Mouse (Mus musculus) left cerebral cortex, adult 2 months (tissue): ENCODE results near the gene Hadhb. TPM values are rescaled to one million over a fixed set of nuclear protein-coding genes. Genes with fewer than 3 reads are reported as not detected.

Experiments
- DNase-seq, 2 experiments: peaks; one replicate each; pipeline ENCODE4 v3.0.0; 2021 to 2022; ENCODE audit warnings: low spot score in 2 of 2, mixed read lengths in 1 of 2; ENCODE audit errors: extremely low spot score in 1 of 2
- H3K27ac ChIP-seq: fragments of 200-600 bp; 2 replicates; pipeline ENCODE4 v1.8.1; 2022
- H3K4me3 ChIP-seq: fragments of 200-600 bp; 2 replicates; pipeline ENCODE4 v1.8.1; 2022
- CTCF ChIP-seq: fragments of 200-600 bp; IDR thresholded peaks from 2 replicates; pipeline ENCODE4 v1.8.1; 2022; ENCODE audit warnings: antibody characterized with exemption, mild to moderate bottlenecking, moderate library complexity
- intact Hi-C: fragments of 180-260 bp; cut with DNase I; formaldehyde crosslinking; loops from one replicate; pipeline ENCODE4 v1.15.1; 2025
- total RNA-seq, 2 experiments: library from RNA; stranded (reverse); gene quantifications; 2 replicates each; pipeline ENCODE4 v1.2.3; 2021

Gene Hadhb
- total RNA-seq, 2 experiments from 2014 or later: 83.5 to 88.4 TPM

DNA sequence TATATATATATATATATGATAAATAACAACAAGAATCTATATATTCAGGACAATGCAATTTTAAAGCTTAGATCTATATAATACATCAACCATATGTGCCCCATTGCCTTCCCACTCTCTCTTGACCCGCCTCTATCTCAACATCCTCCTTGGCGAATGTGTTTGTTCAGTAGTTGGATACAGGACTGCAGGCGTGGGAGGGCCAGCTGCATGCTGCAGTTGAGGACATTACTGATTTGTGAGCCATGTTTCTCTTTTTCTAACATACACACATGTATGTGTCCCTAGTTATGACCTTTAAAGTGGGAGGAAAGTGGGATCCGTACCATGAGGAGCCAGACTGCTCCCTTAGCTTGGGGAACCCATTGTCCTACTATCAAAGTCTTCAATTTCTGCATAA, 23.8 kb upstream of the Hadhb start:
- TF ChIP-seq CTCF: no peak
- intact Hi-C loops: no loop called here
- Histone ChIP-seq H3K4me3 (no peak overlapping the region), H3K27ac (no peak overlapping the region)
- DNase-seq: no peak

- DNase-seq: no peak
- intact Hi-C loops: no loop called here
- Histone ChIP-seq H3K27ac (no peak overlapping the region), H3K4me3 (no peak overlapping the region)
- no peak for TF ChIP-seq CTCF
These were observed 22.9 kb upstream of the Hadhb start for GRCm38 (mm10) chr5:30132173-30132572.

- no peak for TF ChIP-seq CTCF
- no peak for DNase-seq
- H3K4me3 ChIP-seq: no peak overlapping the region
- intact Hi-C loops: no loop called here
- H3K27ac ChIP-seq: no peak overlapping the region
These were observed 19.3 kb upstream of the Hadhb start for GRCm38 (mm10) chr5:30135711-30136231.

DNA sequence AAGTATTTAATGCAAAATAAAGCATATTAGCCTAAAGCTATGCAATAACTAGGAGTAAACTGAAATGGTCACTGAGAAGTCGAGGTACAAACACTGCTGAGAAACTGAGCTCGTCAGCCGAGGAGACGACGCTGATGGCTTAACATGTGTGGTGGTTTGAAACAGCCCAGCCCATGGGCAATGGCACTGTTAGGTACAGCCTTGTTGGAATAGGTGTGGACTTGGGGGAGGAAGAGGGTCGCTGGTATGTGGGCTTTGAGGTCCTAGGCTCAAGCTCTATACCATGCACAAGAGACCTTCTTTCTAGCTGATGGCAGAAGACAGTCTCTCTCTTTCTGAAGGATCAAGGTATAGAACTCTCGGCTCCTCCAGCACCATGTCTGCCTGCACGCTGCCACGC, 17.8 kb upstream of the Hadhb start:
- DNase-seq: no peak
- TF ChIP-seq CTCF: no peak
- H3K4me3 ChIP-seq: no peak overlapping the region
- no peak overlapping the region for H3K27ac ChIP-seq
- intact Hi-C loops: no loop called here

DNA sequence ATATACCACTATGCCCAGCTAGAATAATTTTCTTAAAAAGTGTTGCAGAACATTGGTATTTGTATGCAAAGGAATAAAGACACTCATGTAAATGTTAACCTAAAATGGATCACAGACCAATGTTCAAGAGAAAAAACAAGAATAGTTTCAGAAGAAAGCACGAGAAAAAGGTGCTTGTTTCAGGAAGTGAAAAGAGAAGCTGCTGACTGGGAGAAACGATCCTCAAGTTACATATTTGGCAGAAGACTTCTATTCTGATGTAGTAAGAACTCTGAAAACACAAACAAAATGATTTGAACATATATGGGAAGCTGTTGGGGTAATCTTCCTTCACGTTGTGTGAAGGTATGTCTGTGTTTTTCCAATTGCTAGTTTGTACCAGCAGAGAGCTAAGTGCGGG, 16.9 kb upstream of the Hadhb start:
- intact Hi-C loops: no loop called here
- H3K4me3 ChIP-seq: no peak overlapping the region
- H3K27ac ChIP-seq: no peak overlapping the region
- no peak for TF ChIP-seq CTCF
- no peak for DNase-seq

DNA sequence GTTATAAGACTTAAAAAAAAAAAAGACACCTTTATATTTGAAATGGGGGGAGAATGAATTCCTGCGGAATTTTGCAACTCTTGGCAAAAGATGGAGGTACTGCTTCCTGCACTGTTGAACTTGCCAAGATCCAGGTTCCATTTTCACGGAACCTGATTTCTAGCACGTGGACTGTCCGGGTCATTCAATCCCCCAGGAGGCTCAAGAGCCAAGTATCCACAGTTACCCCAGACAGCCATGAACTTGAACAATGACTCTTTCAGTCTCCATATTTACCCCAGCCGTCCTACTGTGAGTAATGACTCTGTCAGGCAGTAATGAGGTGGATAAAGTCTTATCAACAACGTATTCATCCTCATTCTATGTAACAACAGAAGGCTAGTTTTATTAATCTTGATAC, 8.5 kb upstream of the Hadhb start:
- Histone ChIP-seq H3K4me3 (no peak overlapping the region), H3K27ac (no peak overlapping the region)
- intact Hi-C loops: no loop called here
- DNase-seq: no peak
- no peak for TF ChIP-seq CTCF

DNA sequence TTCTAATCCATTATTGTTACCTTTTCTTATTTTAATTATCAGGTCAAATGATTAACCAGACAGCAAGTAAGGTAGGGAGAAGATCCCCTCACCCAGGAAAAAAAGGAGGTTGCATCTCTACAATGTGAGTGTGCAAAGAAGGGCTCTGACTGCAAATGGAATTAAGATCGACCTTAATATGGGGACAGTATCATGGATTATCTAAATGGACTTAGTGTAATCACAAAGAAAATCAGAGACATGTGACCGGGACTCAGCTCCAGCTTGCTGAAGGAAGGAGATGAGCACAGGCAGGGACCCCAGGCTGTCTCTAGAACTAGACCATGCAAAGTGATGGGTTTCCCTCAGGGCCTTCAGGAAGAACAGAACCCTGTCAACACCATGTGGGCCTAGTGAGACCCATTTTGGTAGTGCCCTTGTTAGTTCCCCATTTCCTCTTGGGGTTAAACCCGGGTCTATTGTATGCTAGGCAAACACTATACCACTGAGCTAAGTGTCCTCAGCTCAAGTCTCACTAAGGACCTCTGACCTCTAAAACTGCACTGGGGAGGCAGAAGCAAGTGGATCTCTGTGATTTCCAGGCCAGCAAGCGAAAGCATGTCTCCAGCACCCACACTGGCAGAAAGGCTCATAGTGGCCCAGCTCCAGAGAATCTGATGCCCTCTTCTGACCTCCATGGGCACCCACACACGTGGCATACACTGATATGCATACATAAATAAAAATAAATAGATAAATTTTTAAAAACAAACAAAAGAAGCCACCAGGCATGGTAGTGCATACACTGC, 6.7 kb upstream of the Hadhb start:
- no peak overlapping the region for H3K27ac ChIP-seq
- H3K4me3 ChIP-seq: no peak overlapping the region
- DNase-seq: no peak
- TF ChIP-seq CTCF: no peak
- intact Hi-C loops: no loop called here

DNA sequence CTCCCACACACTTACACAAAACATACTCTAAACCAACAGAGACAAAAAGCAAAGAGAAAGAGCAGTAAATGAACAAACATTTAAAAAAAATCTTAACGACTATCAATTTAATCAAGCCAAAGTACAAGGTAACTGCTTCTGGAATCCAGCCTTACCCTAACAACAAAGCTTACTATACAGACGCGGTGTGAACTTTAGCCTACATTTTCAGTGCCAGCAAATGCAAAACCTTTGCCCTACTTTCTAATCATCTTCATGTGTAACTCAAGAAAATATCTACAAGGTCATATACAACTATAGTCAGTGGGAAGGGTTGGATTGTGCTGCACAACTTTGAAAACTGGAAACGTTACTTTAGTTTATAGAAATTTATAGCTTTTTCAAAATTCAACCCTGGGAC, 3.0 kb upstream of the Hadhb start:
- TF ChIP-seq CTCF: no peak
- Histone ChIP-seq H3K27ac (no peak overlapping the region), H3K4me3 (no peak overlapping the region)
- intact Hi-C loops: no loop called here
- DNase-seq: no peak

- DNase-seq: no peak
- intact Hi-C loops: no loop called here
- Histone ChIP-seq H3K4me3 (no peak overlapping the region), H3K27ac (no peak overlapping the region)
- TF ChIP-seq CTCF: no peak
These were observed 2.6 kb upstream of the Hadhb start for GRCm38 (mm10) chr5:30152413-30152812.

DNA sequence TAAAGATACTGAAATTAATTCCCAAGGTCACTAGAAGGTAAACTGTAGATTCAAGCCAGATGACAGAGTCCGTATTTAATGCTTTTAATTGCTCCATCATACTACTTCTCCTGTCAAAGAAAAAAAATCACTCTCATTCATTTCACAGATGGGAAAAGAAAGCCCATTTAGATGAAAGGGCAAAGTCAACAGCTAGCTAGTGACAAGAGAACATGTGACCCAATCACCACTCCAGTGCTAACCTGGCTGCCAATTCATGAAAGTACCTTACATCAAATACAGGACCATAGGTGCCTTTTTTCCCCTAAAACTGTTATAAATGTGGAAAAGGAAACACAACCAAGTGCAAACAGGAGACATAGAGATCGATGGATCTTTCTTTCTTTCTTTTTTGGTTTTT, 1.8 kb upstream of the Hadhb start:
- intact Hi-C loops: no loop called here
- H3K4me3 ChIP-seq: no peak overlapping the region
- no peak for DNase-seq
- TF ChIP-seq CTCF: no peak
- H3K27ac ChIP-seq: no peak overlapping the region

DNA sequence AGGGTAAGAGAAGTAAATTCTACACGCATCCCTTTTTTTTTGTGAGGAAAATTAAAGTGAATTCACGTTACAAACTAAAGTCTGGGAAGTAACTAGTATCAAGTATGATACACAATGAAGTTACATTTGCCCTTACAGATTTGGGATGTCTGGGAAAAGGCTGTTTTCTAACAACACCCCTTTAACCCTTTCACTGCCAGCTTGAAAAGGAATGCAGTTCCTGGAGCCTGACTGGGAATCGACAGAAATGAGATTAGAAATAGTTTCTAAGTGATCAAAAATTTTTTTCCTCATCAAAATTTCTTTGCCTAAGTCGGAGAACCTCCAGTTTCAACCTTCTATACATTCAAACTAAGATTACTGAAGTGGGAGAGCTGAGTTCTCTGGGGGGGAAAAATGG, 1.0 kb upstream of the Hadhb start:
- peak overlapping the region; percentile 99 for H3K4me3 ChIP-seq
- no peak overlapping the region; the same call in 1 of the 2 replicates for H3K27ac ChIP-seq
- no peak for TF ChIP-seq CTCF
- intact Hi-C loops: no loop called here
- no peak for DNase-seq

DNA sequence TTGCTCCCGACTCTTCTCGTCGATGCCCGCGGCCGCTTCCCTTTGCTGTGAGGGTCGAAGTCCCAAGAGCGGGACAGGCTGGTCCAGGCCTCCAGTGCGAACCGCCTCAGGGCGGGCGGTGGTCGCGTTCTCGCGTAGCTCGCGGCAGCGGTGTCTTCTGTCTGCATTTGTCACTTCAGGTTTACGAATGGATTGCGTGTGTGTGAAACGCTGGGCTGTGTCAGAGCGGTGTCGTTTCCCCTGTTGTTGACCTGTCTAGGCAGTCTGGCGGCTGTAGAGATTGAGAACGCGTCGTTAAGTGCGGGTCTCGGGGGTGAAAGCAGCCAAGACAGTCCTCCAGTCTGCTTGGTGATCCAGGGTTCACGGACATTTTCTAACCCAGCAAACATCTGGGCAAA, 346 bp downstream of the Hadhb start:
- no peak for DNase-seq
- Histone ChIP-seq H3K27ac (peak overlapping the region; percentile 100), H3K4me3 (peak overlapping the region; percentile 99)
- intact Hi-C loops: no loop called here
- no peak for TF ChIP-seq CTCF

GRCm38 (mm10) chr5:30155821-30156629, 977 bp downstream of the Hadhb start:
- DNase-seq: no peak
- intact Hi-C loops: no loop called here
- no peak; the same call in 1 of the 2 replicates for TF ChIP-seq CTCF
- H3K4me3 ChIP-seq: peak overlapping the region; percentile 99
- no peak overlapping the region; the same call in 1 of the 2 replicates for H3K27ac ChIP-seq
